Mouse (Mus musculus) midbrain, embryonic 11.5 days (tissue): ENCODE results near the gene St3gal5. TPM values are rescaled to one million over a fixed set of nuclear protein-coding genes. Genes with fewer than 3 reads are reported as not detected.
"Not testable (repeated sequence)": the region's sequence is repeated elsewhere in the genome, so short reads cannot be mapped to it uniquely, and the experiment has no call there.

ENCODE experiments used
- ATAC-seq: fragments of 200-750 bp; cut with Nextera tagmentation; 2 replicates; pipeline ENCODE4 v1.8.0; 2017; ENCODE audit warnings: moderate TSS enrichment, moderate library complexity; ENCODE audit not compliant: low FRiP score
- DNase-seq: peaks from one replicate; pipeline ENCODE4 v3.0.0; 2015; ENCODE audit warnings: low spot score; ENCODE audit errors: missing footprints
- H3K27ac ChIP-seq: fragments of 300-500 bp; sonication (generic); 2 replicates; pipeline ENCODE4 v1.5.1; 2014; ENCODE audit warnings: low read depth, low read length
- H3K27me3 ChIP-seq: fragments of 300-500 bp; sonication (generic); 2 replicates; pipeline ENCODE4 v1.6.1; 2014; ENCODE audit warnings: mild to moderate bottlenecking, low read length, moderate library complexity, mixed read lengths; ENCODE audit not compliant: control insufficient read depth, insufficient read depth
- H3K36me3 ChIP-seq: fragments of 300-500 bp; sonication (generic); 2 replicates; pipeline ENCODE4 v1.6.1; 2014; ENCODE audit warnings: mild to moderate bottlenecking, low read length, moderate library complexity, mixed read lengths; ENCODE audit not compliant: control insufficient read depth, insufficient read depth
- H3K4me1 ChIP-seq: fragments of 300-500 bp; sonication (generic); 2 replicates; pipeline ENCODE4 v1.6.1; 2014; ENCODE audit warnings: low read length; ENCODE audit not compliant: control insufficient read depth, insufficient read depth
- H3K4me2 ChIP-seq: fragments of 300-500 bp; sonication (generic); 2 replicates; pipeline ENCODE4 v1.6.1; 2014; ENCODE audit warnings: mild to moderate bottlenecking, moderate library complexity
- H3K4me3 ChIP-seq: fragments of 300-500 bp; sonication (generic); 2 replicates; pipeline ENCODE4 v1.5.1; 2014; ENCODE audit warnings: low read depth, low read length
- H3K9ac ChIP-seq: fragments of 300-500 bp; sonication (generic); 2 replicates; pipeline ENCODE4 v1.6.1; 2014; ENCODE audit warnings: low read length
- H3K9me3 ChIP-seq: fragments of 300-500 bp; sonication (generic); 2 replicates; pipeline ENCODE4 v1.6.1; 2016; ENCODE audit warnings: low read length; ENCODE audit not compliant: control insufficient read depth
- WGBS: fragments of 180-500 bp; shearing (Covaris S2); extraction: QIAGEN DNeasy Blood & Tissue Kit; methylation state at CpG from one replicate; pipeline ENCODE4 v1.1.7; 2014; 5-methylcytosine and 5-hydroxymethylcytosine counted together
- polyA plus RNA-seq: library from polyadenylated mRNA; unstranded; fragments of >200 nt; fragmentation: Nextera tagmentation; extraction: Ambion mirVana; gene quantifications from 2 replicates; pipeline ENCODE4 v1.2.1, GENCODE M21; 2014

Gene St3gal5
- polyA plus RNA-seq = 33.4 and 40.7 TPM in 2 replicates

GRCm38 (mm10) chr6:72097181-72097995, at the start of gene St3gal5:
Gene St3gal5 (plus strand): TSS chr6:72097592.
- Histone ChIP-seq H3K4me1 (peaks cover 17% of the 10 kb centered on the region), H3K4me2 (peak within 1 kb of the TSS; percentile 96), H3K4me3 (peak within 1 kb of the TSS; percentile 69), H3K9me3 (no peaks in the 10 kb centered on the region), H3K27ac (peak within 1 kb of the TSS; percentile 69), H3K36me3 (no peaks in the 10 kb centered on the region), H3K27me3 (no peaks in the 10 kb centered on the region), H3K9ac (peak within 1 kb of the TSS; percentile 91)
- peak; percentile 98 for ATAC-seq
- DNase-seq = peak; percentile 98
- WGBS = under 1% methylated on average over 77 of the region's 81 CpGs

GRCm38 (mm10) chr6:72048643-72049042, 48.7 kb upstream of the St3gal5 start:
- Histone ChIP-seq H3K27me3 (no peaks in the 10 kb centered on the region), H3K4me3 (no peak overlapping the region), H3K4me2 (no peak overlapping the region), H3K4me1 (no peaks in the 10 kb centered on the region), H3K36me3 (no peaks in the 10 kb centered on the region), H3K27ac (no peak overlapping the region), H3K9me3 (no peaks in the 10 kb centered on the region), H3K9ac (no peak overlapping the region)
- 89% methylated on average over 5 of the region's 5 CpGs for WGBS
- DNase-seq (no peak), ATAC-seq (no peak)

- Histone ChIP-seq H3K4me3 (no peak overlapping the region), H3K36me3 (no peaks in the 10 kb centered on the region), H3K4me1 (no peaks in the 10 kb centered on the region), H3K27ac (no peak overlapping the region), H3K4me2 (no peak overlapping the region), H3K9me3 (no peaks in the 10 kb centered on the region), H3K9ac (no peak overlapping the region), H3K27me3 (no peaks in the 10 kb centered on the region)
- DNase-seq (no peak), ATAC-seq (no peak)
- 74% methylated on average over 6 of the region's 6 CpGs for WGBS
These were observed 47.5 kb upstream of the St3gal5 start for GRCm38 (mm10) chr6:72049941-72050340.

DNA sequence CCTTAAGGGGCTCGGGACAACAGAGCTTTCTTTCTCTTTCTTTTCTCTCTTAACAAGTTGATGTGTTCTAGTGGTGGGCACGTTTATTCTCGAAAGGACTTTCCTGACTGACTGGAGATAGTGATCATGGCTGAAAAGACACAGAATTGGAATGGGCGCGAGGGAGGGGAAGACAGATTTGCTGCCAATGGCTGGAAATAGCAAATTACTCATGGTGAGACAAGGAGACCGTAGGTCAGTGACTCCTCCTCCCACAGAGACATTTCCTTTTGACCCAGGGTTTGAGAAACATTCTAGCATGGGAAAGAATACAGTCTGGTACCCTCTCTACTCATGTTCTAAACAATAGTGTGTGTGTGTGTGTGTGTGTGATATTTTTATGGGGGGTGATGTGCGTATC, 46.6 kb upstream of the St3gal5 start:
- H3K9me3 ChIP-seq = no peaks in the 10 kb centered on the region
- H3K4me2 ChIP-seq = no peak overlapping the region
- H3K4me1 ChIP-seq = no peaks in the 10 kb centered on the region
- no peak overlapping the region for H3K27ac ChIP-seq
- H3K4me3 ChIP-seq = no peak overlapping the region
- ATAC-seq (no peak), DNase-seq (no peak)
- WGBS = 86% methylated on average over 7 of the region's 7 CpGs
- no peaks in the 10 kb centered on the region for H3K27me3 ChIP-seq
- H3K9ac ChIP-seq = no peak overlapping the region
- H3K36me3 ChIP-seq = no peaks in the 10 kb centered on the region

- Histone ChIP-seq H3K4me2 (no peak overlapping the region), H3K4me1 (no peaks in the 10 kb centered on the region), H3K27ac (no peak overlapping the region), H3K36me3 (no peaks in the 10 kb centered on the region), H3K9me3 (no peaks in the 10 kb centered on the region), H3K4me3 (no peak overlapping the region), H3K9ac (no peak overlapping the region), H3K27me3 (no peaks in the 10 kb centered on the region)
- DNase-seq (no peak), ATAC-seq (no peak)
- 86% methylated on average over 2 of the region's 2 CpGs for WGBS
These were observed 46.1 kb upstream of the St3gal5 start for GRCm38 (mm10) chr6:72051247-72051646.

GRCm38 (mm10) chr6:72051757-72052156, 45.6 kb upstream of the St3gal5 start:
- Histone ChIP-seq H3K9me3 (no peaks in the 10 kb centered on the region), H3K27me3 (no peaks in the 10 kb centered on the region), H3K4me2 (no peak overlapping the region), H3K4me3 (no peak overlapping the region), H3K27ac (no peak overlapping the region), H3K9ac (no peak overlapping the region), H3K4me1 (no peaks in the 10 kb centered on the region), H3K36me3 (no peaks in the 10 kb centered on the region)
- no peak for ATAC-seq
- 63% methylated on average over 6 of the region's 6 CpGs for WGBS
- DNase-seq = no peak

- Histone ChIP-seq H3K4me3 (no peak overlapping the region), H3K9ac (no peak overlapping the region), H3K36me3 (no peaks in the 10 kb centered on the region), H3K9me3 (no peaks in the 10 kb centered on the region), H3K4me2 (no peak overlapping the region), H3K27me3 (no peaks in the 10 kb centered on the region), H3K27ac (no peak overlapping the region), H3K4me1 (no peaks in the 10 kb centered on the region)
- no peak for DNase-seq
- no peak for ATAC-seq
- WGBS = 87% methylated on average over 2 of the region's 2 CpGs
These were observed 40.8 kb upstream of the St3gal5 start for GRCm38 (mm10) chr6:72056548-72056947.

DNA sequence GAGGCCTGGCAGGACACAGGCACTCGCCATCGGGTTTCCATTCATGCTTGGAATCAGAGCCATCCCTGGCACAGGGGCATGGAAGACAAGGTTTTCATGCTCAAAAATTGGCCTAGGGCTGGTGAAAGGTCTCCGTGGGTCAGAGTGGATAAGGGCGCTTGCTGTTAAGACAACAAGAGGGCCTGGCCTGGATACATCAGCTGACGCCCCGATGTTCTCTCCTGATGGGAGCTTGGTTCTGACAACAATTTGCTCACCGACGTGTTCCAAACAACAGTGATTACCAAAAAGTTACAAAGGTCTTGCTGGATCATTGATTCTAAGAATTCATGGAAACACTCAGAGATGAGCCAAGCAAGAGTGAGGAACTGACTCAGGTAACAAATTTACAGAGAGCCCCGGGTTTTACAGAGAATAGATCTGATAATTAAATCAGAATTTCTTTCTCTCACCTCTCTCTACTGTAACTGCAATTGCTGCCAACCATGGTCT, 38.9 kb upstream of the St3gal5 start:
- H3K4me1 ChIP-seq = no peaks in the 10 kb centered on the region
- WGBS = 90% methylated on average over 9 of the region's 9 CpGs
- H3K27me3 ChIP-seq = no peaks in the 10 kb centered on the region
- H3K4me2 ChIP-seq = no peak overlapping the region
- H3K9me3 ChIP-seq = no peaks in the 10 kb centered on the region
- no peaks in the 10 kb centered on the region for H3K36me3 ChIP-seq
- ATAC-seq (no peak), DNase-seq (no peak)
- no peak overlapping the region for H3K4me3 ChIP-seq
- no peak overlapping the region for H3K27ac ChIP-seq
- no peak overlapping the region for H3K9ac ChIP-seq

GRCm38 (mm10) chr6:72060677-72061076, 36.7 kb upstream of the St3gal5 start:
- not testable (repeated sequence) for H3K9me3 ChIP-seq, H3K27me3 ChIP-seq, DNase-seq, H3K4me1 ChIP-seq, H3K36me3 ChIP-seq, H3K9ac ChIP-seq, H3K4me2 ChIP-seq, H3K27ac ChIP-seq, H3K4me3 ChIP-seq, ATAC-seq
- 69% methylated on average over 10 of the region's 10 CpGs for WGBS
